ENCODE assay signal across 30 mouse cellular contexts in genomic region chr14:9643700-9644099, GRCm38 (mm10).
DNase-seq lines count a peak whose midpoint lies in the region; ATAC-seq lines count a peak whose summit lies in the region.
"Had no signal": no experiment of that assay in that cellular context is flagged by ENCODE, and none has a peak within 500 bp of the region (broad histone marks: within the 10 kb centered on the region; RNA-seq: fewer than 3 reads in every experiment).

No protein-coding gene starts in this region.

- no peak overlapping the region for H3K4me3 ChIP-seq in midbrain, embryonic 11.5 days (ENCODE audit: low read depth, low read length)
- H3K4me3 ChIP-seq in midbrain, embryonic 16.5 days (ENCODE audit: low read depth, low read length): no peak overlapping the region
- H3K4me3 ChIP-seq: embryonic facial prominence, embryonic 12.5 days; forebrain, embryonic 15.5 days; gastrocnemius, adult 2 months; heart, adult 2 months; heart, embryonic 12.5 days; limb, embryonic 12.5 days; megakaryocyte, embryonic 14.5 days; neural tube, embryonic 12.5 days; stomach, embryonic 15.5 days had no signal

- 60% methylated on average over 7 of the region's 7 CpGs for WGBS in midbrain, embryonic 11.5 days
- WGBS in midbrain, embryonic 16.5 days: 45% methylated on average over 7 of the region's 7 CpGs

- no peak overlapping the region for H3K27ac ChIP-seq in midbrain, embryonic 11.5 days (ENCODE audit: low read depth, low read length)
- H3K27ac ChIP-seq in midbrain, embryonic 16.5 days (ENCODE audit: low read length): no peak overlapping the region
- H3K27ac ChIP-seq: embryonic facial prominence, embryonic 12.5 days; forebrain, embryonic 15.5 days; gastrocnemius, adult 2 months; heart, adult 2 months; limb, embryonic 12.5 days; neural tube, embryonic 12.5 days; stomach, embryonic 15.5 days had no signal

- peaks cover 19% of the 10 kb centered on the region for H3K4me1 ChIP-seq in midbrain, embryonic 11.5 days (ENCODE audit: control insufficient read depth, insufficient read depth, low read length)
- peaks cover 29% of the 10 kb centered on the region for H3K4me1 ChIP-seq in midbrain, embryonic 16.5 days (ENCODE audit: control insufficient read depth, insufficient read depth, low read length)
- H3K4me1 ChIP-seq: embryonic facial prominence, embryonic 12.5 days; megakaryocyte, embryonic 14.5 days; stomach, embryonic 15.5 days had no signal

- no peak overlapping the region for H3K9ac ChIP-seq in midbrain, embryonic 11.5 days (ENCODE audit: low read length)
- no peak overlapping the region for H3K9ac ChIP-seq in midbrain, embryonic 16.5 days (ENCODE audit: low read depth, low read length)
- H3K9ac ChIP-seq: embryonic facial prominence, embryonic 12.5 days; forebrain, embryonic 15.5 days; heart, embryonic 12.5 days; limb, embryonic 12.5 days; neural tube, embryonic 12.5 days; stomach, embryonic 15.5 days had no signal

- no peaks in the 10 kb centered on the region for H3K27me3 ChIP-seq in midbrain, embryonic 11.5 days (ENCODE audit: control insufficient read depth, insufficient read depth, low read length)
- H3K27me3 ChIP-seq in midbrain, embryonic 16.5 days (ENCODE audit: control insufficient read depth, insufficient read depth, low read depth, low read length): no peaks in the 10 kb centered on the region
- H3K27me3 ChIP-seq: embryonic facial prominence, embryonic 12.5 days; forebrain, embryonic 15.5 days; heart, embryonic 12.5 days; limb, embryonic 12.5 days; megakaryocyte, embryonic 14.5 days; neural tube, embryonic 12.5 days; Patski; stomach, embryonic 15.5 days had no signal

- H3K9me3 ChIP-seq in midbrain, embryonic 11.5 days (ENCODE audit: control insufficient read depth, low read length): no peaks in the 10 kb centered on the region
- H3K9me3 ChIP-seq in midbrain, embryonic 16.5 days (replicated peaks; ENCODE audit: control insufficient read depth, low read length, poor library complexity, severe bottlenecking): no peaks in the 10 kb centered on the region
- H3K9me3 ChIP-seq: embryonic facial prominence, embryonic 12.5 days; forebrain, embryonic 15.5 days; G1E; heart, embryonic 12.5 days; limb, embryonic 12.5 days; megakaryocyte, embryonic 14.5 days; neural tube, embryonic 12.5 days; stomach, embryonic 15.5 days had no signal

- peak; percentile 61 for DNase-seq in heart, adult 11 months
- DNase-seq in heart, postnatal 14 days: no peak
- DNase-seq in midbrain, embryonic 11.5 days (ENCODE audit: low spot score, missing footprints): no peak
- peak; percentile 7 for DNase-seq in MN1 (ENCODE audit: low spot score)
- peak; percentile 27 for DNase-seq in retina, embryonic 14.5 days (ENCODE audit: low spot score)
- DNase-seq in lung, postnatal 25 days (ENCODE audit: low spot score): no peak
- DNase-seq: adrenal gland, postnatal 10 days; cerebellum, adult 11 months; cerebellum, adult 9-10 months; embryo, embryonic 11 days; gastrocnemius, adult 2 months; gastrocnemius, postnatal 36 days; heart, adult 2 months; kidney, adult 11 months; layer of hippocampus, adult 9-11 months; lung, postnatal 4 days; right cerebral cortex, postnatal 25 days; thymus, postnatal 25 days had no signal

- no peaks in the 10 kb centered on the region for H3K36me3 ChIP-seq in midbrain, embryonic 11.5 days (ENCODE audit: control insufficient read depth, insufficient read depth, low read length)
- H3K36me3 ChIP-seq in midbrain, embryonic 16.5 days (ENCODE audit: control insufficient read depth, insufficient read depth, low read length): no peaks in the 10 kb centered on the region
- H3K36me3 ChIP-seq: embryonic facial prominence, embryonic 12.5 days; forebrain, embryonic 15.5 days; G1E; heart, embryonic 12.5 days; limb, embryonic 12.5 days; neural tube, embryonic 12.5 days; stomach, embryonic 15.5 days had no signal

- intact Hi-C loops in heart, postnatal 14 days (cut with DNase I): no loop called here

- H3K4me2 ChIP-seq in midbrain, embryonic 11.5 days: no peak overlapping the region
- H3K4me2 ChIP-seq in midbrain, embryonic 16.5 days (ENCODE audit: low read length): no peak overlapping the region
- H3K4me2 ChIP-seq: embryonic facial prominence, embryonic 12.5 days; forebrain, embryonic 15.5 days; heart, embryonic 12.5 days; limb, embryonic 12.5 days; liver, embryonic 11.5 days; neural tube, embryonic 12.5 days; stomach, embryonic 15.5 days had no signal

- peak; percentile 22; the same call in 1 of the 2 replicates for ATAC-seq in midbrain, embryonic 11.5 days (ENCODE audit: low FRiP score)
- no peak; the same call in 1 of the 2 replicates for ATAC-seq in midbrain, embryonic 16.5 days
- ATAC-seq: forebrain, embryonic 15.5 days; inflammation-experienced regulatory T-cells, adult 6 months had no signal

Comparison
In these comparisons a context has a peak if more than half of its experiments do, and no peak if none do; other contexts are left out.
1. DNase-seq: peak in heart, adult 11 months (single experiment), MN1 (single experiment) and retina, embryonic 14.5 days (single experiment); none in heart, postnatal 14 days (0 of 2), midbrain, embryonic 11.5 days (single experiment) and lung, postnatal 25 days (single experiment).